Mouse (Mus musculus): ENCODE data around the gene Esp31. TPM values are rescaled to one million over a fixed set of nuclear protein-coding genes. Genes with fewer than 3 reads are reported as not detected.

Esp31 gene
- polyA plus RNA-seq (2011; ENCODE audit: insufficient read length, low read depth, missing spikeins) = not detected in 2 replicates

- no peak within 1 kb of the TSS for H3K4me3 ChIP-seq (ENCODE audit: insufficient read depth, low read length)
- no peak for TF ChIP-seq CTCF (IDR thresholded peaks at IDR 0.05; ENCODE audit: borderline replicate concordance, insufficient read depth, low read length)
- no peak for TF ChIP-seq POLR2A (IDR thresholded peaks at IDR 0.05; ENCODE audit: low read depth, low read length)
- H3K4me1 ChIP-seq (ENCODE audit: control insufficient read depth, insufficient read depth, low read length) = no peaks in the 10 kb centered on the region
- H3K27ac ChIP-seq (ENCODE audit: insufficient read depth, low read length) = no peak within 1 kb of the TSS
Observed at GRCm38 (mm10) chr17:38639147-38639546, at the start of gene Esp31. TSS of gene Esp31 (plus strand) at chr17:38639447.

Other genes starting within 250 kb of the Esp31 start
- not detected in 2 replicates for gene Esp36, start 219.3 kb upstream of the Esp31 start, polyA plus RNA-seq (2011; ENCODE audit: insufficient read length, low read depth, missing spikeins)
- not detected in 2 replicates for gene Esp34, start 85.3 kb upstream of the Esp31 start, polyA plus RNA-seq (2011; ENCODE audit: insufficient read length, low read depth, missing spikeins)

Data from embryonic fibroblast, embryonic 13.5 days (primary cell).